Mouse (Mus musculus) embryonic fibroblast, embryonic 13.5 days (primary cell): Measurements from ENCODE around the gene Ifne.

Experiments used
- CTCF ChIP-seq: IDR thresholded peaks from 2 replicates; pipeline ENCODE4 v1.5.1; 2011; ENCODE audit warnings: mild to moderate bottlenecking, control low read depth, low read length, moderate library complexity, borderline replicate concordance; ENCODE audit not compliant: insufficient read depth
- POLR2A ChIP-seq: IDR thresholded peaks from 2 replicates; pipeline ENCODE4 v1.6.1; 2011; ENCODE audit warnings: low read depth, mild to moderate bottlenecking, control low read depth, low read length, moderate library complexity

- TF ChIP-seq POLR2A (no peak), CTCF (no peak)
These were observed 11.8 kb downstream of the Ifne start for GRCm38 (mm10) chr4:88867926-88868911.
